Comparison of ENCODE assay signal across 12 mouse cellular contexts in genomic region chr10:34431783-34432182, GRCm38 (mm10). TPM values are rescaled to one million over a fixed set of nuclear protein-coding genes. Genes with fewer than 3 reads are reported as not detected.
DNase-seq lines count a peak whose midpoint lies in the region; ATAC-seq and TF ChIP-seq lines count a peak whose summit lies in the region.
"Had no signal": no experiment of that assay in that cellular context is flagged by ENCODE, and none has a peak within 500 bp of the region (broad histone marks: within the 10 kb centered on the region; RNA-seq: fewer than 3 reads in every experiment).

No protein-coding gene starts in this region.

- H3K27me3 ChIP-seq in liver, adult 2 months (ENCODE audit: control insufficient read depth, insufficient read depth, low read length) = no peaks in the 10 kb centered on the region
- H3K27me3 ChIP-seq in liver, embryonic 12.5 days (replicated peaks) = no peaks in the 10 kb centered on the region

- H3K4me1 ChIP-seq in liver, adult 2 months (ENCODE audit: control insufficient read depth, insufficient read depth, low read length) = no peaks in the 10 kb centered on the region
- no peaks in the 10 kb centered on the region for H3K4me1 ChIP-seq in liver, embryonic 12.5 days

- TF ChIP-seq CTCF in gastrocnemius, adult 2 months (IDR thresholded peaks at IDR 0.05) = peak; percentile 70
- TF ChIP-seq CTCF in liver, adult 2 months (IDR thresholded peaks at IDR 0.05; ENCODE audit: low read depth, low read length) = peak; percentile 66

- no peaks in the 10 kb centered on the region for H3K36me3 ChIP-seq in liver, adult 2 months (ENCODE audit: control insufficient read depth, insufficient read depth, low read length)
- no peaks in the 10 kb centered on the region for H3K36me3 ChIP-seq in liver, embryonic 12.5 days

- H3K9ac ChIP-seq in liver, adult 2 months (ENCODE audit: low read depth, low read length) = no peak overlapping the region
- H3K9ac ChIP-seq in liver, embryonic 12.5 days = no peak overlapping the region

- no peak overlapping the region for H3K4me3 ChIP-seq in gastrocnemius, adult 2 months
- no peak overlapping the region for H3K4me3 ChIP-seq in liver, adult 2 months (ENCODE audit: insufficient read depth, low read depth, low read length)
- no peak overlapping the region for H3K4me3 ChIP-seq in liver, embryonic 12.5 days

- ATAC-seq in liver, embryonic 12.5 days = no peak
- ATAC-seq in CD4-positive, CD25-positive, alpha-beta regulatory T cell, adult 4 months = peak; percentile 53
- 0 out of 2 replicates have a peak, but pooled peaks have one; percentile 36 for ATAC-seq in common myeloid progenitor, adult 5-6 weeks (replicated peaks; ENCODE audit: low read depth, poor library complexity, severe bottlenecking)
- ATAC-seq in granulocyte monocyte progenitor cell, adult 5-6 weeks (replicated peaks; ENCODE audit: poor library complexity, severe bottlenecking) = no peak

- H3K27ac ChIP-seq in gastrocnemius, adult 2 months = no peak overlapping the region
- H3K27ac ChIP-seq in liver, adult 2 months (replicated peaks; ENCODE audit: insufficient read depth, low read depth, low read length) = no peak overlapping the region
- no peak overlapping the region for H3K27ac ChIP-seq in liver, embryonic 12.5 days

- TF ChIP-seq POLR2A in liver, adult 2 months (IDR thresholded peaks at IDR 0.05; ENCODE audit: extremely low read depth, insufficient read depth, low read length) = no peak

- no peaks in the 10 kb centered on the region for H3K9me3 ChIP-seq in liver, embryonic 12.5 days (replicated peaks)

- intact Hi-C loops in gastrocnemius, adult 2 months (cut with DNase I) = no loop called here
- intact Hi-C loops in gastrocnemius, postnatal 36 days (cut with DNase I) = no loop called here

- H3K4me2 ChIP-seq in liver, embryonic 12.5 days = no peak overlapping the region
- H3K4me2 ChIP-seq: heart, embryonic 11.5 days had no signal

- no peak for DNase-seq in gastrocnemius, adult 2 months
- no peak for DNase-seq in gastrocnemius, postnatal 36 days
- DNase-seq in liver, adult 2 months (ENCODE audit: extremely low read depth, low read depth, low spot score) = peak; percentile 10
- DNase-seq in gastrocnemius, postnatal 10 days = no peak
- DNase-seq: lung, postnatal 4 days; thymus, postnatal 25 days had no signal

- no peaks in the 10 kb centered on the region for H3K79me2 ChIP-seq in liver, adult 2 months (ENCODE audit: control insufficient read depth, insufficient read depth, low read length)

RNA-seq across cellular contexts. Expression of gene Nt5dc1, which starts 13.4 kb away (rescaled TPM):
- total RNA-seq in gastrocnemius, adult 2 months (2021) = 1 to 10 TPM; 4.7 to 5.6 TPM
- total RNA-seq in gastrocnemius, postnatal 36 days (2021) = 1 to 10 TPM; 4.4 to 4.8 TPM
- 15.2 and 18.7 TPM in 2 replicates for total RNA-seq in liver, adult 2 months (2014; rRNA removed)
- polyA plus RNA-seq in liver, adult 2 months (2012; rRNA removed) = 6.9 and 7.3 TPM in 2 replicates
- polyA plus RNA-seq in liver, embryonic 12.5 days (2016; fragmentation: Nextera tagmentation; extraction: Ambion mirVana) = 10.1 and 13.0 TPM in 2 replicates
- 10 to 100 TPM; 84.3 to 98.3 TPM for polyA plus RNA-seq in CD4-positive, CD25-positive, alpha-beta regulatory T cell, adult 4 months (2017; shearing (Covaris generic))
- total RNA-seq in common myeloid progenitor, adult 5-6 weeks (2017) = 31.4 and 36.5 TPM in 2 replicates
- total RNA-seq in granulocyte monocyte progenitor cell, adult 5-6 weeks (2014; fragmentation: Nextera tagmentation) = 19.0 and 20.8 TPM in 2 replicates
- 24.6 and 25.1 TPM in 2 replicates for total RNA-seq in granulocyte monocyte progenitor cell, adult 5-6 weeks (2017)
- total RNA-seq in gastrocnemius, postnatal 10 days (2021) = 1 to 10 TPM; 6.2 to 8.2 TPM

RNA-seq across cellular contexts. Expression of gene Col10a1, which starts 42.0 kb away (rescaled TPM):
- not detected for total RNA-seq in gastrocnemius, adult 2 months (2021)
- total RNA-seq in gastrocnemius, postnatal 36 days (2021) = not detected
- total RNA-seq in liver, adult 2 months (2014; rRNA removed) = not detected in 2 replicates
- polyA plus RNA-seq in liver, adult 2 months (2012; rRNA removed) = not detected in 2 replicates
- polyA plus RNA-seq in liver, embryonic 12.5 days (2016; fragmentation: Nextera tagmentation; extraction: Ambion mirVana) = 0.06 and 0.14 TPM in 2 replicates
- polyA plus RNA-seq in CD4-positive, CD25-positive, alpha-beta regulatory T cell, adult 4 months (2017; shearing (Covaris generic)) = under 1 TPM; 0.68 to 0.83 TPM
- not detected in 2 replicates for total RNA-seq in common myeloid progenitor, adult 5-6 weeks (2017)
- total RNA-seq in granulocyte monocyte progenitor cell, adult 5-6 weeks (2014; fragmentation: Nextera tagmentation) = not detected in 2 replicates
- not detected in 2 replicates for total RNA-seq in granulocyte monocyte progenitor cell, adult 5-6 weeks (2017)
- 1 to 10 TPM in 1 of 2 experiments, not detected in 1; 4.7 TPM for total RNA-seq in gastrocnemius, postnatal 10 days (2021)
- polyA plus RNA-seq: large intestine, adult 2 months had no signal

RNA-seq across cellular contexts. Expression of gene Frk, which starts 51.4 kb away (rescaled TPM):
- 1 to 10 TPM in 1 of 2 experiments, under 1 TPM in 1; 0.28 to 1.1 TPM for total RNA-seq in gastrocnemius, adult 2 months (2021)
- 1 to 10 TPM in 1 of 2 experiments, under 1 TPM in 1; 0.69 to 1.1 TPM for total RNA-seq in gastrocnemius, postnatal 36 days (2021)
- 4.2 and 5.2 TPM in 2 replicates for total RNA-seq in liver, adult 2 months (2014; rRNA removed)
- polyA plus RNA-seq in liver, adult 2 months (2012; rRNA removed) = 0.92 and 1.2 TPM in 2 replicates
- 1.6 TPM in 2 replicates for polyA plus RNA-seq in liver, embryonic 12.5 days (2016; fragmentation: Nextera tagmentation; extraction: Ambion mirVana)
- polyA plus RNA-seq in CD4-positive, CD25-positive, alpha-beta regulatory T cell, adult 4 months (2017; shearing (Covaris generic)) = not detected
- total RNA-seq in common myeloid progenitor, adult 5-6 weeks (2017) = not detected in 2 replicates
- total RNA-seq in granulocyte monocyte progenitor cell, adult 5-6 weeks (2014; fragmentation: Nextera tagmentation) = not detected in 2 replicates
- total RNA-seq in granulocyte monocyte progenitor cell, adult 5-6 weeks (2017) = not detected in 2 replicates
- total RNA-seq in gastrocnemius, postnatal 10 days (2021) = 1 to 10 TPM; 2.7 to 3.0 TPM

Comparison
In these comparisons a context has a peak if more than half of its experiments do, and no peak if none do; other contexts are left out.
1. ATAC-seq: peak in CD4-positive, CD25-positive, alpha-beta regulatory T cell, adult 4 months (single experiment) and common myeloid progenitor, adult 5-6 weeks (single experiment); none in liver, embryonic 12.5 days (single experiment) and granulocyte monocyte progenitor cell, adult 5-6 weeks (single experiment).